Mouse (Mus musculus) small intestine, adult 10 weeks (tissue): Measurements from ENCODE around the gene Plpp7. TPM values are rescaled to one million over a fixed set of nuclear protein-coding genes. Genes with fewer than 3 reads are reported as not detected.

Source experiments
- polyA plus RNA-seq: library from polyadenylated mRNA; stranded (reverse); fragments of 350-450 nt; fragmentation: Illumina TruSeq; extraction: RNeasy Lipid Tissue Mini Kit (QIAGEN cat#74804); gene quantifications from one replicate; pipeline ENCODE4 v1.2.3, GENCODE M21; 2014; ENCODE audit warnings: low replicate concordance

The Plpp7 gene
- polyA plus RNA-seq = not detected

DNA sequence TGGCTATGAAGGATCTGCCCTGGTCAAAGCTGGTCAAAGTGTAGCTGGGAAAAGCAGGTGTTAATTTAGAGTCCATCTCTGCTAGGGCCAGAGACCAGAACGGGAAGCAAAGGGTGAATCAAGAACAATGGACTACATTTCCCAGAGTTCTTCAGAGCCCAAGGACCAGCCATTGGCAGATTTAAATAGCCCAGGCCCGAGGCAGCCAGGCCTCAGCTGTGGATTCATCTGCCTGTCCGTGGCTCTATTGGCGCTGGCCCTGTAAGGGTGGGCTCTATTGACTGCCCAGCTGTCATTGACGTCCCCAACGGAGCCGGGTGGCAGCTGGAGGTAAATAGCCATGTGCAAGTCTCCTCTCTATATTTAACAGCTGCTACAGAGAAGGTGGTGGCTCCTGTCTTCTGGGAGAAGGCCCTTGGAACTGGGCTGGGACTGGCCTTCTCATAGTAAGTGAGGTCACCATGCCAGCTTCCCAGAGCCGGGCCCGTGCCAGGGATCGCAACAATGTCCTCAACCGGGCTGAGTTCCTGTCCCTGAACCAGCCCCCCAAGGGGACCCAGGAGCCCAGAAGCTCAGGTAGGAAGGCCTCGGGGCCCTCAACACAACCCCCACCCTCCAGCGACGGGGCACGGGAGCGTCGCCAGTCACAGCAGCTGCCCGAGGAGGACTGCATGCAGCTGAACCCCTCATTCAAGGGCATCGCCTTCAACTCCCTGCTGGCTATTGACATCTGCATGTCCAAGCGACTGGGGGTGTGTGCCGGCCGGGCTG is at the start of gene Plpp7:
Gene Plpp7 (plus strand): TSS at position 178 of the 771 bp plus-strand sequence.

DNA sequence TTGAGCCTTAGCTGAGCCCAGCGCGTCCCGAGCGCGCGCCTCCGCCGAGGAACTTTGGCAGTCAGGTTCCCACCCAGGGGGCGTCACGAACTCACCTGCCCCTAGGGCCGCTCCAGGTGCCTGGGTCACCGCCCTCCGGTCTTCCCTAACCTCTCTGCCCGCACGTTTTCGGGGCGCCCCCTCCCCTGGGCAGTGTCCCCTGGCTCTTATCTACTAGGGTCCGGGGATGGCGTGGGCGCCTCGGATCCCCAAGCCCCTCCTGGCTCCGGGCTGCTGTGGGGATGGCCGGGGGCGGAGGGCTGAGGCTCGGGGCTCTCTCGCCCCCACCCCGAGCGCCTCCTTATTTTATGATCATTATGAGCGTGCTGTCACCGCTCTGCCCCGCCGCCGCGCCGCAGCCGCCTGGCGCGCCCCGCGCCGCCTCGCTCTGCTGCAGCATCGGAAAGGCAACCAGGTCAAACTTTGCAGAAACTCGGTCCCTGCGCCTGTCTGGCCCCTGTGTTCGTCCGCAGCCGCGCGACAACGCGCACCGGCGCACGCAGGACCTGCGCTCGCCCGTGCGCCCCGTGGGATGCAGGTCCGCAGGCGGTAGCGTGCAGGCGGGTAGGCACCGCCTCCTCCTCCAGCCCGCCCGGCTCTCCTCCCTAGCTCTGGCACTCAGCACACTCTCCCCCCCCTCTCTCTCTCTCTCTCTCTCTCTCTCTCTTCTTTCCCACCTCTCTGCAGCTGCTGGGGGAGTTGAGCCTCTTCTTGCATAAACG is 11.0 kb upstream of the Plpp7 start, which contains the start of gene Fam78a:
Gene Fam78a (minus strand): TSS at position 747 of the 761 bp plus-strand sequence.

DNA sequence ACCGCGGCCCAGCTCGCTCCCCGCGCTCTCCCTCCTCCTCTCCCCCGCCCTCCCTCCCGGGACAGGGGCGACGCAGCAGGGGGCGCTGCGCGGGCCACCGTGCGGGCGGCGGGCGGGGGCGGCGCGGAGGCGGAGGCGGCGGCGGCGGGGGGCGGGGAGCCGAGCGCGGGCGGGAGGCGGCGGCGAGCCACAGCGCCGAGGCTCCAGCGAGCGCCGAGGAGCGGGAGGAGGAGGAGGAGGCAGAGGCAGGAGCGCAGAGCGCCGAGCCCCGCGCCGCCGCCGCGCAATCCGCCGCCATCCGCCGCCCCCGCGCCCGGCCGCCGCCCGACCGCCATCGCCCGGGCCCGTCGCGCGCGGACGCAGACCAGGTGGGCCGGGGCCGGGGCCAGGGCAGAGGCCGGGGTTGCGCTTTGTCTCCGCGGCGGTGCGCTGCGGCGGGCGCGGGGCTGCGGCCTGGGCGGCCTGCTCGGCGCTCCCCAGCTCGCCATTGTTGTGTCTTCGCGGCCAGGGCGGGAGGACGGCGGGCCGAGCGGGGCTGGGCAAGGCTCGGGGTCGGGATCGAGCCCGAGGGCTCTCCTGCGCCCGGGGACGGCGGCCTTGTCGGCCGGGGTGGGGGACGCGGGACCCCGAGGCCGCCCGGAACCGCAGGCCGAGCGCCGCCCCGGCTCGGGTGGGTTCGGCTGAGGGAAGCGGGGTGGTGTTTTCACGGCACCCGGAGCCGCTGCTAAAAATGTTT is 55.8 kb downstream of the Plpp7 start, which contains the start of gene Prrc2b:
Gene Prrc2b (plus strand): TSS at position 159 of the 736 bp plus-strand sequence.

Other genes starting within 250 kb of the Plpp7 start
- gene Fibcd1, start 249.5 kb upstream of the Plpp7 start, polyA plus RNA-seq = not detected
- gene Lamc3, start 208.2 kb upstream of the Plpp7 start, polyA plus RNA-seq = 0.07 TPM
- gene Aif1l, start 145.4 kb upstream of the Plpp7 start, polyA plus RNA-seq = 0.41 TPM
- gene Nup214, start 121.1 kb upstream of the Plpp7 start, polyA plus RNA-seq = 21.7 TPM
- 1.8 TPM for gene Fam78a, start 10.7 kb upstream of the Plpp7 start, polyA plus RNA-seq
- gene Prrc2b, start 55.6 kb downstream of the Plpp7 start, polyA plus RNA-seq = 7.7 TPM
- gene Pomt1, start 141.1 kb downstream of the Plpp7 start, polyA plus RNA-seq = 1.7 TPM
- gene Uck1, start 164.6 kb downstream of the Plpp7 start, polyA plus RNA-seq = 9.7 TPM
- 6.6 TPM for gene Golga2, start 191.9 kb downstream of the Plpp7 start, polyA plus RNA-seq
- 142 TPM for gene Swi5, start 192.5 kb downstream of the Plpp7 start, polyA plus RNA-seq